ENCODE assay signal across 8 mouse cellular contexts in genomic region chr7:44868919-44869696, GRCm38 (mm10). TPM values are rescaled to one million over a fixed set of nuclear protein-coding genes. Genes with fewer than 3 reads are reported as not detected.
A peak's percentile ranks its signal among the peaks of the same experiment; 100 is the strongest.
DNase-seq lines count a peak whose midpoint lies in the region; ATAC-seq lines count a peak whose summit lies in the region.

No protein-coding gene starts in this region.

- peak overlapping the region; percentile 96 for H3K4me3 ChIP-seq in kidney, embryonic 14.5 days (ENCODE audit: low read length)

- peaks cover 28% of the 10 kb centered on the region for H3K36me3 ChIP-seq in kidney, embryonic 14.5 days (ENCODE audit: control insufficient read depth, insufficient read depth, low read length)

- under 1% methylated on average over 95 of the region's 108 CpGs for WGBS in kidney, embryonic 14.5 days

- H3K9me3 ChIP-seq in kidney, embryonic 14.5 days (ENCODE audit: control insufficient read depth, low read length), result no peaks in the 10 kb centered on the region

- H3K27me3 ChIP-seq in kidney, embryonic 14.5 days (ENCODE audit: control insufficient read depth, insufficient read depth, low read length), result no peaks in the 10 kb centered on the region

- H3K27ac ChIP-seq in kidney, embryonic 14.5 days (ENCODE audit: low read depth, low read length), result peak overlapping the region; percentile 100

- peaks cover 41% of the 10 kb centered on the region for H3K4me1 ChIP-seq in kidney, embryonic 14.5 days (ENCODE audit: control insufficient read depth, insufficient read depth, low read length)

- H3K9ac ChIP-seq in kidney, embryonic 14.5 days (ENCODE audit: low read depth, low read length), result peak overlapping the region; percentile 97

- ATAC-seq in kidney, embryonic 14.5 days (ENCODE audit: low FRiP score, low TSS enrichment), result peak; percentile 70

- DNase-seq in A20 (ENCODE audit: low read depth, low spot score), result peak; percentile 44
- peak; percentile 74 for DNase-seq in ZHBTc4 (ENCODE audit: low read depth, low spot score)
- DNase-seq in embryo, embryonic 10.5 days (ENCODE audit: low spot score), result peak; percentile 67
- DNase-seq in heart, adult 8-10 months (ENCODE audit: low spot score), result peak; percentile 61
- DNase-seq in lung, postnatal 10 days, result peak; percentile 85
- peak; percentile 58 for DNase-seq in retina, postnatal 7 days (ENCODE audit: low read depth, low spot score)
- no peak for DNase-seq in frontal cortex, postnatal 25 days (ENCODE audit: low spot score in 2 of 2)

- H3K4me2 ChIP-seq in kidney, embryonic 14.5 days (replicated peaks; ENCODE audit: low read depth, low read length), result peak overlapping the region; percentile 90

RNA-seq across cellular contexts. Expression of gene Ptov1, which starts 0.5 kb away (rescaled TPM):
- 100 to 1,000 TPM; 178 to 199 (median 189) TPM for total RNA-seq in heart, adult 8-10 months (2022)
- 441 and 501 TPM in 2 replicates for polyA plus RNA-seq in kidney, embryonic 14.5 days (2014; fragmentation: Nextera tagmentation; extraction: Ambion mirVana)

RNA-seq across cellular contexts. Expression of gene Pnkp, which starts 12.2 kb away (rescaled TPM):
- 10 to 100 TPM; 17.8 to 20.6 (median 19.6) TPM for total RNA-seq in heart, adult 8-10 months (2022)
- polyA plus RNA-seq in kidney, embryonic 14.5 days (2014; fragmentation: Nextera tagmentation; extraction: Ambion mirVana), result 27.0 and 30.4 TPM in 2 replicates

RNA-seq across cellular contexts. Expression of gene Tbc1d17, which starts 20.2 kb away (rescaled TPM):
- total RNA-seq in heart, adult 8-10 months (2022), result 10 to 100 TPM; 40.7 to 59.5 (median 51.5) TPM
- 57.0 and 65.3 TPM in 2 replicates for polyA plus RNA-seq in kidney, embryonic 14.5 days (2014; fragmentation: Nextera tagmentation; extraction: Ambion mirVana)

RNA-seq across cellular contexts. Expression of gene Akt1s1, which starts 20.3 kb away (rescaled TPM):
- total RNA-seq in heart, adult 8-10 months (2022), result 10 to 100 TPM; 64.3 to 76.2 (median 70.5) TPM
- 51.4 and 86.5 TPM in 2 replicates for polyA plus RNA-seq in kidney, embryonic 14.5 days (2014; fragmentation: Nextera tagmentation; extraction: Ambion mirVana)

RNA-seq across cellular contexts. Expression of gene Med25, which starts 23.4 kb away (rescaled TPM):
- total RNA-seq in heart, adult 8-10 months (2022), result 10 to 100 TPM; 79.8 to 88.1 (median 85.0) TPM
- polyA plus RNA-seq in kidney, embryonic 14.5 days (2014; fragmentation: Nextera tagmentation; extraction: Ambion mirVana), result 80.0 and 86.3 TPM in 2 replicates

Comparison
In these comparisons a context has a peak if more than half of its experiments do, and no peak if none do; other contexts are left out.
1. DNase-seq: peak in A20 (single experiment), ZHBTc4 (single experiment), embryo, embryonic 10.5 days (single experiment), heart, adult 8-10 months (single experiment), lung, postnatal 10 days (single experiment) and retina, postnatal 7 days (single experiment); none in frontal cortex, postnatal 25 days (0 of 2).